Mouse (Mus musculus): ENCODE measurements at regions not wholly inside any gene's neighbourhood (a gene's known extent, or its start where the extent isn't known, plus 50 kb on each side); places are given as distances from the start of the nearest gene placed in this dataset.

DNA sequence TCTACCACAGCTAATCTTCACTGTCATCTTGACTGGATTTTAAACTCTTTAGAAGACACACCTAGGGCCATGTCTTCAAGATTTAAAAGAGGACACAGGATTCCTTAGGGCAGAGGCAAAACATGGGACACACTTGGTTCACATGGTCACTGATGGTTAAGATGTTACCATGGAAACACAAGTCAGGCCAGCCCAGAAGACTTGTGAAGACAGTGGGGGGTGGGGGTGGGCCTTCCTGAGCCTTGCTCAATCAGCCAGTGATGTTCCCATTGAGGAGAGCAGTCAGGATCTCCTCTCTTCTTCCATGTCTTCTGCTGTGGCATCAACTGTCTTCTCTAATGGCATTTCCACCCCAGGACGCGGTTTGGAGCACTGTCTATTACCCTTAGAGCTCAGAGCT, 60.5 kb upstream of the Shb start:
- Histone ChIP-seq H3K4me1 (ENCODE audit: control insufficient read depth, insufficient read depth, insufficient read length) (no peaks in the 10 kb centered on the region), H3K27me3 (ENCODE audit: control insufficient read depth, insufficient read depth, low read length) (no peaks in the 10 kb centered on the region), H3K27ac (ENCODE audit: insufficient read depth, low read length) (no peak overlapping the region), H3K4me3 (ENCODE audit: extremely low read depth, insufficient read depth, insufficient read length) (no peak overlapping the region), H3K36me3 (ENCODE audit: control insufficient read depth, insufficient read depth, low read length) (no peaks in the 10 kb centered on the region)
- WGBS: 91% methylated on average over 2 of the region's 2 CpGs
- DNase-seq (ENCODE audit: low read depth in 1 of 2, low spot score in 2 of 2): no peak
- TF ChIP-seq CTCF (IDR thresholded peaks at IDR 0.05; ENCODE audit: extremely low read depth, insufficient read depth, insufficient read length, insufficient replicate concordance): no peak

DNA sequence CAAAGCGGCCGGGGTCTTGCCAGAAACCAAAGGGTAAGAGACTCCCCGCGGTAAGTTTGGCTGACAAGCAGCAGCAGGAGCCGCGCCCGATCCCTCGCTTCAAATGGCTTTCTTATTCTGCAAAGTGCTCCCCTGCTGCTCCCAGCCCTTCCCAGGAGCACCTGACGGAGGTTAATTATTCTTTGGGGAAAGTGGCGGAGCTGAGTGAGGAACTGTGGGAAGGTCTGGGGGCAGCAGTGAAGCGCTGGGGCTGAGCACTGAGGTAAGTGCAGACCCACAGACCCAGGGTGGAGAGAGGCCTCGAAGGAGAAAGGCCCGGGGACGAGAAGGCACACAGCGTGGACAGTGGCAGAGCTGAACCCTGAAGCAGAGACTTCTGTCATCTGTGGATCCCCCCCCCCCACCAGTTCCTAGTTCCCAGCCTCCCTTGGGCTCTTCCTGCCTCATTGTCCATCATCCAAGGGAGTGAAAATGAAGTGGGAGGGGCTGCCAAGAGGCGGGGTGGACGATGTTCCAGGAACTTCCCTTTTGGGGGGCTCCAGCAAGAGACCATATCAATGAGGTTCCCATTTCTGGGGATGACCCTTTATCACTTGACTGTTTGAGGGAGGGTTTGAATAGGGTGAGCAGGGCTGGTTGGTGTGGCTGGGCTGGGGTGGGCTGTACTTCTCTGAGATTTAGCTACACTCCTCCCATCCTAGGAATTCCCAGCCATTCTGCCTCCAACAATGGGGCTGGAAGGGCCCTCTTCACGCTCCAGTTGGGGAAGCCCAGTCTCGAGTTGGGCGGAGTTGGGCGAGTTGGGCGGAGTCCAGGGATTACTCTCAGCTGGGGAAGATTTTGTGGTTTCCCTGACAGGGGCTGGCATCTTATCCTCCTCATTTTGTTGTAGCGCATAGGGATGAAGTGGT, 59.4 kb upstream of the Shb start:
- 79% methylated on average over 23 of the region's 23 CpGs for WGBS
- no peak for DNase-seq (ENCODE audit: low read depth in 1 of 2, low spot score in 2 of 2)
- H3K27me3 ChIP-seq (ENCODE audit: control insufficient read depth, insufficient read depth, low read length): no peaks in the 10 kb centered on the region
- no peak for TF ChIP-seq POLR2A (IDR thresholded peaks at IDR 0.05; ENCODE audit: low read depth, low read length)
- TF ChIP-seq CTCF (IDR thresholded peaks at IDR 0.05; ENCODE audit: extremely low read depth, insufficient read depth, insufficient read length, insufficient replicate concordance): no peak
- H3K27ac ChIP-seq (ENCODE audit: insufficient read depth, low read length): no peak overlapping the region
- H3K4me1 ChIP-seq (ENCODE audit: control insufficient read depth, insufficient read depth, insufficient read length): no peaks in the 10 kb centered on the region; the same call in 1 of the 2 replicates
- H3K36me3 ChIP-seq (ENCODE audit: control insufficient read depth, insufficient read depth, low read length): no peaks in the 10 kb centered on the region
- H3K4me3 ChIP-seq (ENCODE audit: extremely low read depth, insufficient read depth, insufficient read length): no peak overlapping the region

DNA sequence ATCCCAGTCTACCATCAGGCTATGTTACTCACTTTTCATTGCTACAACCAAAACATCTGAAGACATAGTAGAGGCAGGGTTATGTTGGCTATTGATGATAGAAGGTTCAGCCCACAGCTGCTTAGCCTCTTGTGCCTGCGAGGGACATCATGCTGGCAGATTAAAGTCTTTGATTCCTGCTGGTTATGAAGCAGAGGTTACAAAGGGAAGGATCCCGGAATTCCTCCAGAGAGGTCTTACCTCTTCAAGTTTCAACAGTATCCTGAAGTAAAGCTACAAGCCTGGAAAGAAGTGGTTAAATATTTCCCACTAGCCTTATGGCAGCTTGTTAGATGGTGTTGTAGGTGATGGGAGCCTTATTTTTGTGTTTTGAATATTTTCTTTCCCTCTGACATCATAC, 58.6 kb upstream of the Shb start:
- DNase-seq (ENCODE audit: low read depth in 1 of 2, low spot score in 2 of 2): no peak
- Histone ChIP-seq H3K4me1 (ENCODE audit: control insufficient read depth, insufficient read depth, insufficient read length) (no peaks in the 10 kb centered on the region; the same call in 1 of the 2 replicates), H3K36me3 (ENCODE audit: control insufficient read depth, insufficient read depth, low read length) (no peaks in the 10 kb centered on the region), H3K27me3 (ENCODE audit: control insufficient read depth, insufficient read depth, low read length) (no peaks in the 10 kb centered on the region), H3K27ac (ENCODE audit: insufficient read depth, low read length) (no peak overlapping the region), H3K4me3 (ENCODE audit: extremely low read depth, insufficient read depth, insufficient read length) (no peak overlapping the region)
- 88% methylated on average over 2 of the region's 2 CpGs for WGBS
- TF ChIP-seq POLR2A (IDR thresholded peaks at IDR 0.05; ENCODE audit: low read depth, low read length) (no peak), CTCF (IDR thresholded peaks at IDR 0.05; ENCODE audit: extremely low read depth, insufficient read depth, insufficient read length, insufficient replicate concordance) (no peak)

DNA sequence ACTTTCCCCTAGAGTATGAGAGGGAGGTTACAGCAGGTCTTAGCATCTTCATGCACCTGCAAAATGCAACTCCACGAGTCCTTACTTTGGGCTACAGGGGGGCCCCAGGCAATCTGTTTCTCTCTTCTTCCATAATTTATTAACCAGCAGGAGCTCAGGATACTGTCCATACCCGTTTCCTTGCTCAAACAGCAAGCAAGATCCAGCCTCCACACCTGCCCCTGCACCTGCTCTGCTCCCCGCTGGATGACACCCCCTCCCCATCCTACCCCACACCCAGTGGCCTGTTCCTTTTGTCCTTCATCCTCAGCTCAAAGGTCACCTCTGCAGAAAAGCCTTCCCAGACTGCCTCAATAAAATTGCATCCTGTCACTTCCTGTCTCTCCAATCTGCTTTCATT, 56.1 kb upstream of the Shb start:
- Histone ChIP-seq H3K27me3 (ENCODE audit: control insufficient read depth, insufficient read depth, low read length) (no peaks in the 10 kb centered on the region), H3K4me1 (ENCODE audit: control insufficient read depth, insufficient read depth, insufficient read length) (no peaks in the 10 kb centered on the region; the same call in 1 of the 2 replicates), H3K4me3 (ENCODE audit: extremely low read depth, insufficient read depth, insufficient read length) (no peak overlapping the region), H3K36me3 (ENCODE audit: control insufficient read depth, insufficient read depth, low read length) (no peaks in the 10 kb centered on the region), H3K27ac (ENCODE audit: insufficient read depth, low read length) (no peak overlapping the region)
- 75% methylated on average over 3 of the region's 3 CpGs for WGBS
- TF ChIP-seq CTCF (IDR thresholded peaks at IDR 0.05; ENCODE audit: extremely low read depth, insufficient read depth, insufficient read length, insufficient replicate concordance) (no peak), POLR2A (IDR thresholded peaks at IDR 0.05; ENCODE audit: low read depth, low read length) (no peak)
- DNase-seq (ENCODE audit: low read depth in 1 of 2, low spot score in 2 of 2): no peak

DNA sequence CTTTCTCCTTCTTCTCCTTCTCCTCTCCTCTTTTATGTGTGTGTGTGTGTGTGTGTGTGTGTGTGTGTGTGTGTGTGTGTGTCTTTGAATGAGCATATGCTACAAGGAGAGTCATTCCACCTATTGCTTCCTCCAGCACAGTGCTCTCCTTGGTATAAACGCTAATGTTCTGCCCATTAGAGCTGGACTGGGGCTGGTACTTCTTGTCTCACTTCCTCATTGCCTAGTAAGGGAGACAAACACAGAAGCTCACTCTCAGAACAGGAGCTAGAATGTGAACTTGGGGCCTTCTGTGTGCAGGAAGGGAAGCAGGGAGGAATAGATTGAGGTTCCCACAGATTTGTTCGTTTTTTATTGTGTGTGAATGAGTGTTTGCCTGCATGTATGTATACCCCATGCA, 54.9 kb upstream of the Shb start:
- 27% methylated on average over 2 of the region's 2 CpGs for WGBS
- Histone ChIP-seq H3K27me3 (ENCODE audit: control insufficient read depth, insufficient read depth, low read length) (no peaks in the 10 kb centered on the region), H3K4me3 (ENCODE audit: extremely low read depth, insufficient read depth, insufficient read length) (no peak overlapping the region), H3K27ac (ENCODE audit: insufficient read depth, low read length) (no peak overlapping the region), H3K4me1 (ENCODE audit: control insufficient read depth, insufficient read depth, insufficient read length) (no peaks in the 10 kb centered on the region; the same call in 1 of the 2 replicates), H3K36me3 (ENCODE audit: control insufficient read depth, insufficient read depth, low read length) (no peaks in the 10 kb centered on the region)
- TF ChIP-seq CTCF (IDR thresholded peaks at IDR 0.05; ENCODE audit: extremely low read depth, insufficient read depth, insufficient read length, insufficient replicate concordance) (no peak), POLR2A (IDR thresholded peaks at IDR 0.05; ENCODE audit: low read depth, low read length) (no peak)
- no peak for DNase-seq (ENCODE audit: low read depth in 1 of 2, low spot score in 2 of 2)

DNA sequence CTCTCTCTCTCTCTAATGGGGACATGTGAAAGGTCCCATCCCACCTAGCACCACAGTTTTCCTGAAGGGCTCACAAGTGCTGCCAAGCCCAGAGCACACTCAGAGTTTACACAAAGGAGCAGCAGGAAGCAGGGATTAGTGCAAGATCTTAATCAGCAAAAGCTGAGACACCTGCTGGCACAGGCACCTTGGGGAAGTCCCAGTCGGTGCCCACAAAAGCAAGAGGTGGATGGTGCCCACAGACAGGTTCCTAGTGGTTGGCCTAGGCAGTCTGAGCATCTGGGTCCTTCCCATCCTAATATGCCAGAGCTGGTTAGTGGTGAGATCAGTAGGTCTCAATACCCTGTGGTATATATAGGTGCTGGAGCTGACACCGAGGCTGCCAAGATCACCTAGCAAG, 54.0 kb upstream of the Shb start:
- 37% methylated on average over 2 of the region's 2 CpGs for WGBS
- H3K27ac ChIP-seq (ENCODE audit: insufficient read depth, low read length): no peak overlapping the region
- no peak overlapping the region for H3K4me3 ChIP-seq (ENCODE audit: extremely low read depth, insufficient read depth, insufficient read length)
- TF ChIP-seq CTCF (IDR thresholded peaks at IDR 0.05; ENCODE audit: extremely low read depth, insufficient read depth, insufficient read length, insufficient replicate concordance): no peak
- TF ChIP-seq POLR2A (IDR thresholded peaks at IDR 0.05; ENCODE audit: low read depth, low read length): no peak
- no peaks in the 10 kb centered on the region for H3K36me3 ChIP-seq (ENCODE audit: control insufficient read depth, insufficient read depth, low read length)
- H3K4me1 ChIP-seq (ENCODE audit: control insufficient read depth, insufficient read depth, insufficient read length): no peaks in the 10 kb centered on the region; the same call in 1 of the 2 replicates
- H3K27me3 ChIP-seq (ENCODE audit: control insufficient read depth, insufficient read depth, low read length): no peaks in the 10 kb centered on the region
- no peak for DNase-seq (ENCODE audit: low read depth in 1 of 2, low spot score in 2 of 2)

DNA sequence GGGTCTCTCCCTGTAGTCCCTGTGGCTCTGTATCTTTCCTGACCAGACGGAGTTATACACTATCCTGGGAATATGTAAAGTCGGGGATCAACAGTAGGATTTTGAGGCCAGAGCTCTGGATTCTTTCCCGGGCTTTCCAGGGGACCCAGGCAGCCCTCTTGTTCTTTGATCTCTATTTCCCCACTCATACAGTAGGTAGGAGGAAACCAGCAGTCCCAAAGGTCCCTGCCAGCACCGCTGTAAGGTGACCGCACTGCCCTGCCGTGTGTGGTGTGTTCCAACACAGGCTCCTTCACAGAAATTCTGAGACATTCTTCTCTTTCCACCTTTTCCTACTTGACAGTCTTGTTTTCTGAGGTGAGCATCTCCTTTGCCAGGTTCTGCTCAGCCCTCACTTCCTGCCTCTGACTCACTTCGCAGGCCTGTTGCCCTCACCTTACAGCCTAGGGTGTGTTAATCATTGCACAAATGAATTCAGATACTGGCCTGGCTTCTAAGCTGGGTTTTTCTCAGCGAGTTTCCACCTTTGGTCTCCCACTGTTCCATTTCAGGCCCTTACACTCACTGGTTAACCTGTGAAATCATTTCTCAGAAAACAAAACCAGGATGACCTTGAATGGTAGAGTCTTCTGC, 53.0 kb upstream of the Shb start:
- H3K27me3 ChIP-seq (ENCODE audit: control insufficient read depth, insufficient read depth, low read length): no peaks in the 10 kb centered on the region
- no peak overlapping the region for H3K4me3 ChIP-seq (ENCODE audit: extremely low read depth, insufficient read depth, insufficient read length)
- no peaks in the 10 kb centered on the region for H3K36me3 ChIP-seq (ENCODE audit: control insufficient read depth, insufficient read depth, low read length)
- DNase-seq (ENCODE audit: low read depth in 1 of 2, low spot score in 2 of 2): no peak
- TF ChIP-seq POLR2A (IDR thresholded peaks at IDR 0.05; ENCODE audit: low read depth, low read length) (no peak), CTCF (IDR thresholded peaks at IDR 0.05; ENCODE audit: extremely low read depth, insufficient read depth, insufficient read length, insufficient replicate concordance) (no peak)
- H3K4me1 ChIP-seq (ENCODE audit: control insufficient read depth, insufficient read depth, insufficient read length): no peaks in the 10 kb centered on the region; the same call in 1 of the 2 replicates
- no peak overlapping the region for H3K27ac ChIP-seq (ENCODE audit: insufficient read depth, low read length)
- 75% methylated on average over 8 of the region's 8 CpGs for WGBS
